Mouse (Mus musculus) urinary bladder, postnatal 14 days (tissue): ENCODE data around the gene Defb23.

Experiments
- DNase-seq: peaks from one replicate; pipeline ENCODE4 v3.0.0; 2021; ENCODE audit warnings: low spot score

Gene Defb23

DNA sequence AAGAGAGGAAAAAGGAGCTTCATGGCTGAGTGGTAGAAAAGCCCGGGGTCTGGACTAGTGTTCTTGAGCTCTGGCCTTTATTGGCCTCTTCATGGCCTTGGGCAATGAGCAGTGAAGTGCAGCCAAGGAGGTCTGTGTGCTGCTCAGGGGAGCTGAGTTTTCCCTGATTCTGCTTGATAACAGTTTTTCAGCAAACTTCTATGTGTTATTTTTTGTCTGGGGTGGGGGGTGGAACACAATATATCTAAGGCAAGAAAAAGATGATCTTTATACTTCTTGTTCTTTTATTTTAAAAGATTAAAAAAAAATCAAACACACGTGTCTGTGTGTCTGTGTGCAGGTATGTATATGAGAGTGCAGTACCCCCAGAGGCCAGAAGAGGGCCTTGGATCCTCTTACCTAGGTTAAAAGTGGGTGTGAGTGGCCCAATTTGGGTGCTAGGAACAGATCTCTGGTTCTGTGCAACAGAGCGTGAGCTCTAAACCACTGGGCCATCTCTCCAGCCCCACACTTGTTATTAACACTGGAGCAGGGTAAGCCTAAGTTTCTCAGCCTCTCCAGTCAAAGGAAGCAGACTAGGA is at the start of gene Defb23:
TSS of gene Defb23 (minus strand) at position 51 of the 581 bp plus-strand sequence.
- no peak for DNase-seq

DNA sequence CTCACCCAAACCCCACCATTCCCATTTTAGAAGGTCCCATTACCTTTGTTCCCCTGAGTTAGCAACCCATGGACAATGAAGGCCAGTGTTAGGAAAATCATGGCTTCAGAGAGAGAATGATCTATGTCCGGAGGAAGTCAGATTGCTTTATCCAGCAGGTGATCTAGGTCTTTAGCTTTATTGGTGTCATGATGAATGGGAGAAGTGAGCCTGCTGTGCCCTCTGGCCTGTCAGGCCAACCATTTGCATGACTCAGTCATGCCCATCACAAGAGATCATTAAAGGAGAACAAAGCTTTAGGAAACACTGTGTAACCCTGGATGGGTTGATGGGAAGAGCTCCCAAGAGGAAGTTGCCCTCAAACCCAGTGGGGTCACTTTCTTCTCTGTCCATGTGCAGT is 47.2 kb upstream of the Defb23 start, which contains the start of gene Defb26:
TSS of gene Defb26 (minus strand) at position 101 of the 400 bp plus-strand sequence.
- no peak for DNase-seq

DNA sequence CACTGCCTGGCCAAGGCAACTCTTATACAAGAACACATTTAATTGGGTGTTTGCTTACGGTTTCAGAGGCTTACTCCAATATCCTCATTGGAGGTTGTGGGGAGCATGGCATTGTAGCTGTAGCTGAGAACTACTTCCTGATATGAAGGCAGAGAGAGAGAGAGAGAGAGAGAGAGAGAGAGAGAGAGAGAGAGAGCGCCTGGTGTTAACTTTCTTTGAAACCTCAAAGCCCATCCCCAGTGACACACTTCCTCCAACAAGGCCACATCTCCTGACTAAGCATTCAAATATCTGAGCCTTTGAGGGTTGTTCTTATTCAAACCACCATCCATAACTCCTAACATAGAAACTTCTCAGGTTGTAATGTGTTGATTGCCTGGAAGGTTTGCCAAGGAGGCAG is 39.5 kb upstream of the Defb23 start:
- no peak for DNase-seq

GRCm38 (mm10) chr2:152500863-152501229 is 36.4 kb upstream of the Defb23 start:
- DNase-seq: no peak

DNA sequence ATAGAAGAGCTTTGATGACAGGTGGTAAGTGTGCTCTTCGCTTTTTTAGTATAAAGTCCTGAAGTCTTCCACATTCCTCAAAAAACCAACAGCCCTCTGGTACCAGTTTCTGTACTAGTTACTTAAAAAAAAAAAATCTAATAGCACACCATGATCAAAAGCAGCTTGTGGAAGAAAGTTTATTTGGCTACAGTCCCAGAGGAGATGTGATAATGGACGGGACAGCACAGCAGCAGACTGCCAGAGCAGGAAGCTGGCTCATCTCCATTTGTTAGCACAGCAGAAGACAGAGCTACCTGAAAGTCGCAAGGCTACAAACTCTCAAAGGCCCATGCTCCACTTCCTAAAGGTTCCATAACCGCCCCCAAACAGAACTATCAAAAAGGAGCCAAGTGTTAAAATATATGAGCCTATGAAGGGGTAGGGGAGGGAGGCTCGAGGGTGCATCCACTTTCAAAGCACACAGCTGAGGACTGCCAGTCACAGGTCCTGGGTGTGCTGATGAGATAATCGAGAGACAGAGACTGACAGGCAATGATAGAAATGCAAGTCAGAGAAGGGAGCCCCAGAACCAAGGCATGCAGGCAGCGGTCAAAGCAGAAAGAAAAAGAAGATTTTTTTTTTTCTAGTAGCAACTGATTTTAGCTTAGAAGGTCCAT is 35.9 kb upstream of the Defb23 start:
- DNase-seq: no peak

DNA sequence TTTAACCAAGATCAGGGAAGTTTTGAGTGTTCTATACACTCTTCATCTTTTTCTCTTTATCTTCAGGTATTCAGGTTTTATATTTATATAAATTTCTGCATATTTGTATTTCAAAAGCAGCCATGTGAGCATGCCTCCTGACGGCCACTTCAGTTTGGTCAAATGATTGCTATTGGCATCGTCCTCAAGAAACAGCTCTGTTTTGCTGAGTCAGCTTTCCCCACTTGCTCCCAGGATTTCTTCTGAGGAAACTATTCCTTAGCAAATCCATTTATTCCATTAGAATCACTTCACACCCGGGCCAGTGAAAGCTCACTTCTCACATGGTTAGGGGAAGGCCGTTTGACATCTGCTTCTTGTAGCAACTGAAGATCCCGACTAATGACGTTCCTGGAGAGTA is 33.6 kb upstream of the Defb23 start:
- no peak for DNase-seq

DNA sequence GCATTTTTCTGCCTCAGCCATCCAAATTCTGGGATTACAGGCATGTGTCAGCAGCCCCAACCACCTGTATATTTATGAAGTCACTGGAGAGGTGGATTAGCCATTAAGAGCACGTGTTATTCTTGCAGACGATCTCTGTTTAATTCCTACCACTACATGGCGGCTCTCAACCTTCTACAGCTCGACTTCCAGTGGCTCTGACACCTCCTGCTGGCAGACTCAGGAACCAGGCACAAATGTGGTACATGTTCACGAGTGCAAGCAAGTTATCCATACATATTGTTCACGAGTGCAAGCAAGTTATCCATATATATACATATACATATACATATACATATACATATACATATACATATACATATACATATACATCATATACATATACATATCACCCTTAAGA is 28.7 kb upstream of the Defb23 start:
- DNase-seq: no peak

GRCm38 (mm10) chr2:152490038-152490437 is 25.6 kb upstream of the Defb23 start, which contains the start of gene Defb22:
Gene Defb22, minus strand, starts transcription at chr2:152490138.
- DNase-seq: no peak

GRCm38 (mm10) chr2:152487024-152487423 is 22.6 kb upstream of the Defb23 start:
- no peak for DNase-seq

GRCm38 (mm10) chr2:152481726-152482125 is 17.3 kb upstream of the Defb23 start:
- no peak for DNase-seq

- DNase-seq: no peak
Measured at GRCm38 (mm10) chr2:152480881-152481280, 16.5 kb upstream of the Defb23 start.

GRCm38 (mm10) chr2:152476763-152477162 is 12.3 kb upstream of the Defb23 start, which contains the start of gene Defb20:
Gene Defb20, plus strand, starts transcription at chr2:152477063.
- no peak for DNase-seq

DNA sequence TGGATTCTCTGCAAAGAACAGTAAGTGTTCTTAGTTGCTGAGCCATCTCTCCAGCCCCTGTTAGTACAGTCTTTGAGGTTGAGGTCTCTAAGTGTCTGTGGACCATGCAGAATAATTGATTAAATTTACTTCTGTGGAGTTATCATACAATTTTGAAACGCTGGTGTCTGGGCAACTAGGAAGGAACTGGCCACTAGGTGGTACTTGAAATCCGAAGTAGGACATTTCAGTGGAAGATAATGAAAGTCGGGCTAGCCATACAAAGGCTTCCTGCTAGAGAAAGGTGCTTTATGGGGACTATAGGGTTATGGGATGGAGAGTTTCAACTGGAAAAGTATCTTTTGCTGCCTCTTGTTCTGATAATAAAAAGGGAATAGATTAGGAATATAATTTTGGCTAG is 8.0 kb upstream of the Defb23 start:
- DNase-seq: no peak

- DNase-seq: peak; percentile 45
Measured at GRCm38 (mm10) chr2:152470973-152471372, 6.6 kb upstream of the Defb23 start.

DNA sequence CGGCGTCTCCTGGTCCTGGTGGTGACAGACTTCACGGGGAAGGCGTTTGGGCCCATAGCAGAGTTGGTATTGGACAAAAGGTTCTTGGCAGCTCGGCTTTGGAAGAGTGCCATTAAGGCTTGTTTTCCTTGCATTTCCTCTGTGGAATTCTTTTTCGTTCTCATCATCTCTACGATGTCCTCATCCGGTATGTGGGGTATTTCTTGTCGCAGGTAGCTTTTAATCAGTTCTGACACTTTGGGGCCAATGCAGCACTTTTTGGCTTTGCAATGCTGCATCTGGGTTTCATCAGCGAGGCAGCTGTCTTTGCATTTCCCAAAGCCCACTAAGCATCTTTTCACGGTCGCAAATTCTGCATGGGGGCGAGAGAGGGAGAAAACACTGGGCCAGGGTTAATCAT is 5.2 kb downstream of the Defb23 start:
- no peak for DNase-seq

DNA sequence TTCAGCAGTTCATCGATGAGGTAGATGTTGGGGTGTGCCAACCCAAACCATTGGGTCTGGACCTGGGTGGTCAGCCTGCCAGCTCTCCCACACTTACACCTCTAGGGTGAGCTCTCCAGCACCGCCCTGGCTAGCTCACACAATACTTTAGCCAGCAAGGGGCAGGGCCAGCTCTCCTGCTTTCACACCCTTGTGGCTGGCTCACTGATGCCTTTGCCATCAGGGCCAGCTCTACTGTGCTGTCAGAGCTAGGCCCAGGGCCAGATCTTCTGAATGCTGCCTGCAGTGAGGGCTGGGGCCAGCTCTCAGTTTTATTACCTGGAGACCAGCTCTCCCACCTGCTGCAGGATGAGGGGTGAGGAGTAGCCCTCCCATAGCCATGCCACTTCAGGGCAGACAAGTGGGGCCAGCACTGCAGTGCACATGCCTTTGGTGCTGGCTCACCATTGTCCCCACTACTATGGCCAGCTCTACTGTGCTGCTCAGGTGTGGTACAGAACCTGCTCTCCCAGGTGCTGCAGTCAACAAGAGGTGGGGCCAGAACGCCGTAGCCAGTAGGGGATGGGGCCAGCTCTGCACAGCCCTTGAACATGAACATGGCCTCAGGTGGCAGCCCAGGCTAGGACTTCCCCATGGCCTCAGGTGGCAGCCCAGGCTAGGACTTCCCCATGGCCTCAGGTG is 12.2 kb downstream of the Defb23 start:
- DNase-seq: no peak

DNA sequence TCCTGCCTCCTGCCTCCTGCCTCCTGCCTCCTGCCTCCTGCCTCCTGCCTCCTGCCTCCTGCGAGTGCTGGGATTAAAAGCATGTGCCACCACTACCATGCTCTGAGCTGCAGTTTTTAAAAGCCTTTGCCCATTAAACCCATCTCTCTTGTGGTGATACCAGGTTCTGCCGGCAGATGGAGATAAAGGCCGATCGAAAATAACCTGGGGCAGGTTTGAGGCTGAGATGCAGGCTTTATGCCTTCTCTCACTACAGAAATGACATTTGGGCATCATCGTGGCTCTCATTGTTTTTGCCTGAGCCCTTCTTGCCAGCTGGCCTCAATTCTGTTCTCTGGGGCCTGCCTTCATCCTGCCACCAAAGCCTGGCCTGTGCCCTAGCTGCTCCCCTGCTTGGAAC is 14.2 kb downstream of the Defb23 start:
- peak; percentile 58 for DNase-seq

- DNase-seq: no peak
Measured at GRCm38 (mm10) chr2:152447461-152447860, 17.0 kb downstream of the Defb23 start.

DNA sequence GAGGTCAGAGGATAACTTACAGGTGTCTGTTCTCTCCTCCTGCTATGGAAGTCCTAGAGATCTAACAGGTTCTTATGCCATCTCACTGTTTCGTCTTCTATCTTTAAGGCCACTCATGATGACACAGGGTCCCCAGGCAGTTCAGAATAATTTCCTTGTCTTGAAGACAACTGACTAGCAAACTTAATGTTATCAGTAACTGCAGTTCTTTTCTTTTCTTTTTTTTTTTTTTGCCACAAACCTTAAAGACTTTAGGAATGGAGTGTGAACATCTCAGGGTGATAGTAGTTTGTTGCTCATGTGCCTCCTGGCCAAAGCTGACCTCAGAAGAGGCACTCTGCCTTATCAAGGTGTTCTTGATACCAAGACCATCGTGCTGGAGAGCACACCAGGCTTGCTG is 17.8 kb downstream of the Defb23 start:
- no peak for DNase-seq

GRCm38 (mm10) chr2:152443281-152443680 is 21.1 kb downstream of the Defb23 start:
- no peak for DNase-seq

- DNase-seq: no peak
Measured at GRCm38 (mm10) chr2:152442322-152442721, 22.1 kb downstream of the Defb23 start.

GRCm38 (mm10) chr2:152439833-152440232 is 24.6 kb downstream of the Defb23 start:
- no peak for DNase-seq

DNA sequence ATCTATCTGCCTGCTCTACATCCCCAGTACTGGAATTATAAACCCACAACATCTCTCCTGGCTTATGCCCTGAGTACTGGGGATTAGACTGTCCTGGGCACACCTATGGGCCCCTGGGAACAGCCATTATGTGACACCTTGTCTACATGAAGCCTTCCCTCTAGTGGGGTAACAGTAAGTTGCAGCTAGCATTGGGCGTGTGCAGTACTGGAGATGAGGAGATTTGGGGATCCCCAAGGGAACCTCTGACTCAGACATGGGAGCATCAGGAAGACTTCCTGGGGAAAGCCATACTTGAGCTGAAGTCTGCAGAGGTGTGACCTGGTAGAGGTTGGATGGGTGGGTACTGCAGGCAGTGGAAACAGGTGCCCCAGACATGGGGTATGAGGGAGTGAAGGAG is 25.5 kb downstream of the Defb23 start:
- no peak for DNase-seq
